Mouse (Mus musculus) heart, postnatal 0 days (tissue): Measurements from ENCODE around the gene Mgea5.

Source experiments
- CTCF ChIP-seq: IDR thresholded peaks from 2 replicates; pipeline ENCODE4 v1.5.1; 2016; ENCODE audit warnings: antibody characterized with exemption, control low read depth, low read depth
- EP300 ChIP-seq: IDR thresholded peaks from 2 replicates; pipeline ENCODE4 v1.6.1; 2016; ENCODE audit warnings: antibody characterized with exemption, low read depth

- no peak for TF ChIP-seq EP300
- no peak for TF ChIP-seq CTCF
Observed at GRCm38 (mm10) chr19:45743619-45744018, 40.0 kb downstream of the Mgea5 start.
